Mouse (Mus musculus): ENCODE results near the gene Eci2.
"Not testable (repeated sequence)": the region's sequence is repeated elsewhere in the genome, so short reads cannot be mapped to it uniquely, and the experiment has no call there.

DNA sequence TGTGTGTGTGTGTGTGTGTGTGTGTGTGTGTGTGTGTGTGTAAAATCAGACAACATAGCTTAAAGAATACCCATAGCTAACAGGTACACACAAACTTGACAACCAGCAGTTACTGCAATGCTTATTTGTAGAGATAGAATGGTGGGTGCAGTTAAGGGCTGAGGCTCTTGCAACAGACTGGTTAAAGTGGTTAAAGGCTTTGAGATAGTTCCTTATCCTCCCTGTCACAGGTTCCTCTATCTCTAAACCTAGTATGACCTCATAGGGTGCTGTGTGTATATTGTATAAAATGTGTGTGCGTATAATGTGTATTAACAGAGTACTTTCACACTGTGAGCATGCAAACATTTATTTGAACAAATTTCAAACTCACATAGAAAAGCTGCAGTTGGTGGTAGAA, 43.4 kb downstream of the Eci2 start:
- TF ChIP-seq POLR2A (IDR thresholded peaks at IDR 0.05; ENCODE audit: borderline replicate concordance, extremely low read depth, low read depth, low read length); CTCF (IDR thresholded peaks at IDR 0.05; ENCODE audit: insufficient read depth, low read length): not testable (repeated sequence)

All from lung, adult 2 months (tissue).